Mouse (Mus musculus) kidney, embryonic 15.5 days (tissue): ENCODE measurements at regions not wholly inside any gene's neighbourhood (a gene's known extent, or its start where the extent isn't known, plus 50 kb on each side); places are given as distances from the start of the nearest gene placed in this dataset.

ENCODE experiments used
- ATAC-seq: fragments of 200-750 bp; cut with Nextera tagmentation; replicated peaks from 2 replicates; pipeline ENCODE4 v1.8.0; 2017; ENCODE audit warnings: moderate TSS enrichment; ENCODE audit not compliant: low FRiP score
- H3K27ac ChIP-seq: fragments of 300-500 bp; sonication (generic); 2 replicates; pipeline ENCODE4 v1.5.1; 2015; ENCODE audit warnings: mild to moderate bottlenecking, inconsistent platforms
- H3K27me3 ChIP-seq: fragments of 300-500 bp; sonication (generic); 2 replicates; pipeline ENCODE4 v1.6.1; 2015; ENCODE audit warnings: inconsistent platforms
- H3K36me3 ChIP-seq: fragments of 300-500 bp; sonication (generic); 2 replicates; pipeline ENCODE4 v1.6.1; 2015; ENCODE audit warnings: inconsistent platforms
- H3K4me1 ChIP-seq: fragments of 300-500 bp; sonication (generic); 2 replicates; pipeline ENCODE4 v1.6.1; 2015; ENCODE audit warnings: inconsistent platforms
- H3K4me2 ChIP-seq: fragments of 300-500 bp; sonication (generic); 2 replicates; pipeline ENCODE4 v1.6.1; 2015; ENCODE audit warnings: moderate library complexity, mild to moderate bottlenecking, inconsistent platforms
- H3K4me3 ChIP-seq: fragments of 300-500 bp; sonication (generic); replicated peaks from 2 replicates; pipeline ENCODE4 v1.5.1; 2015; ENCODE audit warnings: mild to moderate bottlenecking, inconsistent platforms
- H3K9ac ChIP-seq: fragments of 300-500 bp; sonication (generic); 2 replicates; pipeline ENCODE4 v1.6.1; 2015; ENCODE audit warnings: mild to moderate bottlenecking, inconsistent platforms
- H3K9me3 ChIP-seq: fragments of 300-500 bp; sonication (generic); replicated peaks from 2 replicates; pipeline ENCODE4 v1.6.1; 2016; ENCODE audit warnings: inconsistent platforms
- WGBS: fragments of 180-500 bp; shearing (Covaris S2); methylation state at CpG from one replicate; pipeline ENCODE4 v1.1.7; 2015; ENCODE audit warnings: mixed read lengths; 5-methylcytosine and 5-hydroxymethylcytosine counted together

GRCm38 (mm10) chrX:9738904-9739303, 76.1 kb upstream of the Dynlt3 start:
- ATAC-seq, result no peak
- H3K4me3 ChIP-seq, result no peak overlapping the region
- H3K27ac ChIP-seq, result no peak overlapping the region
- WGBS, result 89% methylated on average over 2 of the region's 2 CpGs
- H3K9ac ChIP-seq, result no peak overlapping the region
- no peaks in the 10 kb centered on the region for H3K4me1 ChIP-seq
- H3K9me3 ChIP-seq, result no peaks in the 10 kb centered on the region
- H3K4me2 ChIP-seq, result no peak overlapping the region
- no peaks in the 10 kb centered on the region for H3K27me3 ChIP-seq
- H3K36me3 ChIP-seq, result no peaks in the 10 kb centered on the region

- no peak overlapping the region for H3K9ac ChIP-seq
- no peak for ATAC-seq
- no peak overlapping the region for H3K4me2 ChIP-seq
- no peak overlapping the region for H3K4me3 ChIP-seq
- no peaks in the 10 kb centered on the region for H3K27me3 ChIP-seq
- 84% methylated on average over 3 of the region's 3 CpGs for WGBS
- H3K4me1 ChIP-seq, result no peaks in the 10 kb centered on the region
- no peak overlapping the region for H3K27ac ChIP-seq
- no peaks in the 10 kb centered on the region for H3K36me3 ChIP-seq
- no peaks in the 10 kb centered on the region for H3K9me3 ChIP-seq
Measured at GRCm38 (mm10) chrX:9742518-9742917, 79.7 kb upstream of the Dynlt3 start.

GRCm38 (mm10) chrX:9747305-9747938, 84.6 kb upstream of the Dynlt3 start:
- no peaks in the 10 kb centered on the region for H3K4me1 ChIP-seq
- peak overlapping the region; percentile 58 for H3K4me2 ChIP-seq
- peak overlapping the region; percentile 42 for H3K4me3 ChIP-seq
- ATAC-seq, result peak; percentile 86
- no peak overlapping the region for H3K27ac ChIP-seq
- H3K27me3 ChIP-seq, result no peaks in the 10 kb centered on the region
- no peaks in the 10 kb centered on the region for H3K9me3 ChIP-seq
- H3K9ac ChIP-seq, result 0 out of 2 replicates have a peak overlapping the region, but pooled peaks have one; percentile 7
- 20% methylated on average over 22 of the region's 27 CpGs for WGBS
- no peaks in the 10 kb centered on the region for H3K36me3 ChIP-seq

GRCm38 (mm10) chrX:9752954-9753572, 90.3 kb upstream of the Dynlt3 start:
- no peak overlapping the region for H3K9ac ChIP-seq
- H3K27me3 ChIP-seq, result no peaks in the 10 kb centered on the region
- WGBS, result 42% methylated on average over 5 of the region's 5 CpGs
- no peaks in the 10 kb centered on the region for H3K36me3 ChIP-seq
- H3K4me1 ChIP-seq, result no peaks in the 10 kb centered on the region
- H3K27ac ChIP-seq, result no peak overlapping the region
- H3K4me3 ChIP-seq, result no peak overlapping the region
- no peaks in the 10 kb centered on the region for H3K9me3 ChIP-seq
- H3K4me2 ChIP-seq, result no peak overlapping the region
- no peak; the same call in 1 of the 2 replicates for ATAC-seq

- no peaks in the 10 kb centered on the region for H3K36me3 ChIP-seq
- no peaks in the 10 kb centered on the region for H3K4me1 ChIP-seq
- no peaks in the 10 kb centered on the region for H3K9me3 ChIP-seq
- no peak overlapping the region for H3K27ac ChIP-seq
- H3K4me2 ChIP-seq, result no peak overlapping the region
- no peaks in the 10 kb centered on the region for H3K27me3 ChIP-seq
- no peak for ATAC-seq
- H3K4me3 ChIP-seq, result no peak overlapping the region
- no peak overlapping the region for H3K9ac ChIP-seq
Measured at GRCm38 (mm10) chrX:9769540-9769939, 77.2 kb upstream of the Hypm start.

GRCm38 (mm10) chrX:9777498-9777897, 69.2 kb upstream of the Hypm start:
- Histone ChIP-seq H3K9ac (no peak overlapping the region), H3K9me3 (no peaks in the 10 kb centered on the region), H3K27me3 (no peaks in the 10 kb centered on the region), H3K27ac (no peak overlapping the region), H3K4me3 (no peak overlapping the region), H3K36me3 (no peaks in the 10 kb centered on the region), H3K4me2 (no peak overlapping the region), H3K4me1 (no peaks in the 10 kb centered on the region)
- no peak for ATAC-seq
- 89% methylated on average over 4 of the region's 4 CpGs for WGBS

GRCm38 (mm10) chrX:9789542-9789941, 57.2 kb upstream of the Hypm start:
- Histone ChIP-seq H3K4me3 (no peak overlapping the region), H3K9ac (no peak overlapping the region), H3K9me3 (no peaks in the 10 kb centered on the region), H3K27ac (no peak overlapping the region), H3K27me3 (no peaks in the 10 kb centered on the region), H3K4me1 (no peaks in the 10 kb centered on the region), H3K36me3 (no peaks in the 10 kb centered on the region), H3K4me2 (no peak overlapping the region)
- no peak for ATAC-seq
- 67% methylated on average over 3 of the region's 3 CpGs for WGBS
